Mouse (Mus musculus) C2C12 (cell line): Measurements from ENCODE around the gene Cntrob.

Experiments used
- CTCF ChIP-seq: IDR thresholded peaks from one replicate; pipeline ENCODE4 v1.5.1; 2011; ENCODE audit not compliant: control insufficient read depth, insufficient read depth, insufficient read length
- USF1 ChIP-seq: IDR thresholded peaks from one replicate; pipeline ENCODE4 v1.6.1; 2011; ENCODE audit warnings: low read depth, mild to moderate bottlenecking, control low read depth, moderate library complexity

GRCm38 (mm10) chr11:69297799-69298198, 25.8 kb downstream of the Cntrob start:
- no peak for TF ChIP-seq CTCF
- TF ChIP-seq USF1 = no peak
